Mouse (Mus musculus) macrophage (primary cell): Measurements from ENCODE around the gene Tpt1. TPM values are rescaled to one million over a fixed set of nuclear protein-coding genes. Genes with fewer than 3 reads are reported as not detected.
"Not testable (repeated sequence)": the region's sequence is repeated elsewhere in the genome, so short reads cannot be mapped to it uniquely, and the experiment has no call there.

Experiments used
- H3K27ac ChIP-seq: fragments of 350-480 bp; formaldehyde crosslinking; 2 replicates; pipeline ENCODE4 v1.9.0; 2021
- H3K36me3 ChIP-seq: fragments of 350-480 bp; formaldehyde crosslinking; 2 replicates; pipeline ENCODE4 v1.9.0; 2021; ENCODE audit errors: inconsistent target
- H3K4me3 ChIP-seq: fragments of 350-480 bp; formaldehyde crosslinking; 2 replicates; pipeline ENCODE4 v1.9.0; 2021; ENCODE audit errors: inconsistent target
- H3K79me2 ChIP-seq: fragments of 350-480 bp; formaldehyde crosslinking; 2 replicates; pipeline ENCODE4 v1.9.0; 2021; ENCODE audit errors: inconsistent target
- WGBS: methylation state at CpG from one replicate; pipeline ENCODE4 v1.1.7; 2026; ENCODE audit warnings: inconsistent platforms; ENCODE audit not compliant: missing documents; 5-methylcytosine and 5-hydroxymethylcytosine counted together
- polyA plus RNA-seq: library from polyadenylated mRNA; stranded (reverse); fragments of 250-400 nt; gene quantifications from 3 replicates; pipeline ENCODE4 v1.2.4, GENCODE M21; 2018; ENCODE audit warnings: inconsistent platforms

Gene Tpt1
- polyA plus RNA-seq, 1 experiment from 2014 or later = 4,124 TPM

DNA sequence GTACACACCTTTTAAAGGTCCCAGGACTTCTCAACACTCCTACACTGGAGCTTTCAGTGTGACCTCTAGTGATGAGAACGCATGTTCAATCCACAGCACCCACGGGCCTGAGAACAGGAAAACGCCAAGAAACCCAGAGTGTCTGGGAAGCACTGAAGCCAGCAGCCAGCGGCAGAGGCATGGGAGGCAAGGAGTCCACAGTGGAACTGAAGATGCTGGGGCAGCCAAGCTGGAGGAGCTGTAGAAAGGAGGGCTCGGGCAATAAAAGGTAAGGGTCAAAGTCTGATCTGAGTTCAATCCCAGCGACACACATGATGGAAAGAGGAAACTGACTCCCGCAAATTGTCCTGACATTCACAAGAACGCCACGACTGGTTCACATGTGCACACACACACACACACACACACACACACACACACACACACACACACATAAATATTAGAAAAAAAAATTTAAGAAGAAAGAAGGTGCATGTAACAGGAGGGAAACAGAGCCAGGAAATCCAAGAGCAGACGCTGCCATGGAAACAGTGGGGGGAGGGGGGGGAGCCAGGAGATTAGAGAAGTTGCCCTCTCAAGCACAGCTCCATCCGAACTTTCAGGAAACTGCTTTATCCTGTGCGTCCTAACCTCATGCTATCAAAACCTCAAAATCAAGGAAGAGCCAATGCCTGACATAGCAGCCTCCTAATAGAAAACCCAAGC, 11.2 kb upstream of the Tpt1 start:
- Histone ChIP-seq H3K36me3 (no peaks in the 10 kb centered on the region), H3K79me2 (no peaks in the 10 kb centered on the region), H3K4me3 (peak overlapping the region; percentile 54), H3K27ac (peak overlapping the region; percentile 96)
- WGBS = 4% methylated on average over 8 of the region's 12 CpGs

- Histone ChIP-seq H3K79me2 (no peaks in the 10 kb centered on the region), H3K4me3 (peak overlapping the region; percentile 54), H3K36me3 (no peaks in the 10 kb centered on the region), H3K27ac (peak overlapping the region; percentile 96)
- WGBS = under 1% methylated on average over 10 of the region's 10 CpGs
These were observed 10.6 kb upstream of the Tpt1 start for GRCm38 (mm10) chr14:75834251-75834738.

DNA sequence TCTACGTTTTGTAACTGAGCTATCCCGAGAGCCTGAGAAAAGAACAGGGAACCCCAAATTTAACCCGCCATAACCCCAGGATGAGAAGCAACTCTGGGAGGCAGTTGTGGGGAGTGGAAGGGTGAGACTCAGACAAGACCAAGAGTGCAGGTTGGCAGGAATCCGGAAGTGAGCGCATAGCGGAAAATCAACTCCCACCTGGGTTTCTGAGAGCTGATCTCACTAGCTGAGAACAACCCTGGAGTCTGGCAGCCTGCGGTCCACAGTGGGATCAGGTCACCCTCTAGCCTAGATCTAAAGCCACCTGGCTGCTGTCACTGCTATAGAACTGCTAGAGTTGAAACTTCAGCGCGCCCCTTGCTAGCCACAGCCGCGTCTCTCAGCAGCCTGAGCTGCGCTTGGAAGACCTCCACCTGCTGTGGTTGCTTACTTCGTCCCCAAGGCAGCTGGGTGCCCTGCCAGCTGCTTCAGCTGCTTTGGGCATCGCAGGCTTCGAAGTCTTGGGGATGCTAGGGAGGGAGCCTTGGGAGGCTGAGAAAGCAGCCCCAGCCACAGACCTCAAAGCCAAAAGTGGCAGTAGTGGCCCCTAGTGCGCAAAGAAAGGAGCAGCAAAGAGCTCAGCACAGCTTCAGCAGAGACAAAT, 10.0 kb upstream of the Tpt1 start:
- H3K36me3 ChIP-seq = no peaks in the 10 kb centered on the region
- H3K4me3 ChIP-seq = peak overlapping the region; percentile 54
- peak overlapping the region; percentile 96 for H3K27ac ChIP-seq
- 0% methylated on average over 16 of the region's 16 CpGs for WGBS
- H3K79me2 ChIP-seq = no peaks in the 10 kb centered on the region

DNA sequence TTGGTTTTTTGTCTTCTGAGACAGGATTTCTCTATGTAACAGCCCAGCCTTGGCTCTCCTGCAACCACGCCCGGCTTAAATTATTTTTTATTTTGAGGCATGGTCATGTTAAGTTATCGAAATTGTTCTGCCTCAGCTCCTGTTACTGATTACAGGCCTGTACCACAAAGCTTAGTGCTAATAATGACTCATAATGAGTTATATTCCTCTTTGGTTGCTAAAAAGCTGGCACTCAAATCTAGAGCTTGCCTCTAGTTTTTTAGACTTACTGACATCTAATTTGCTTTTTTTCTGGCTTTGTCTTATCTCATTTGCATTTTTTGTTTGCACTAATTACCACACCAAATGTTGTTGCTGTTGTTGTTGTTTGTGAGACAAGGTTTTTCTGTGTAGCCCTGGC, 8.3 kb upstream of the Tpt1 start:
- WGBS = 60% methylated on average over 3 of the region's 3 CpGs
- Histone ChIP-seq H3K36me3 (no peaks in the 10 kb centered on the region), H3K79me2 (no peaks in the 10 kb centered on the region), H3K27ac (peak overlapping the region; percentile 96), H3K4me3 (no peak overlapping the region)

DNA sequence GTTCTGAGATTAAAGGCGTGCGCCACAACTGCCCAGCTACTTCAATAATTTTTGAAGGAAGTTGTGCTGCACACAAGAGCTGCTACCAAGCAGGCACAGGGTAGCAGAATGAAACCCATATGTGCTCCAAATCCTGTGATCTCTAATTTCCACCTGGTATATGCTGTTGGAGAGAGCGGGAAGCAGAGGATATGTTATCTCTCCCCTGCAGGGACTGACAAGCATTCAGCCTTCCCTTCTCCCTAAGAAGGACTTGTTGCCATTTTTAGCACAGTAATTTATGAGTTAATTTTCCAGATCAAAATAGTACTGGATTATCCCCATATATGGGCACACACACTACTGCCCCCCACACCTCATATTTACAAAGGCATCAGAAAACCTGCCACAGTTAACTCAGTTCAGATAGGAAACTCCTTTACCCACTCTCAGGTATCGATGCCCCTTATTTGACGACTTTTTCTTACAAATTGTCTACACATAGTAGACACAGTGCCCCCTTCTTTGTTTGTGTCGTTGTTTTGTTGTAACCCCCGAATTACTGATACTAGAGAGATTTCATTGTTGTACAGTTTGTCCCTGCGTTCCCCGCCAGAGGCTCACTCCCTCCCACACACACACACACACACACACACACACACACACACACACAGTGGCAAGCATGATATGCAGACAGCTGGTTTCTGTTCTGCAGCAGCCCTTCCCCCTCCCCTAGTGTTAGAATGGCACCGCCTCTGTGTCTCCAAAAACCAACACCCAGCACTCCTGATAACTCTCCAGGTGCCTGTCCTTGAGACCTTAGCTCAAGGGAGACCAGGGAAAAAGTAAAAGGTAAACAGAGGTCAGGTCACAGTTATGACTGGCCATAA, 7.6 kb upstream of the Tpt1 start:
- Histone ChIP-seq H3K4me3 (no peak overlapping the region), H3K79me2 (no peaks in the 10 kb centered on the region), H3K27ac (peak overlapping the region; percentile 96), H3K36me3 (no peaks in the 10 kb centered on the region)
- WGBS = 44% methylated on average over 8 of the region's 10 CpGs

DNA sequence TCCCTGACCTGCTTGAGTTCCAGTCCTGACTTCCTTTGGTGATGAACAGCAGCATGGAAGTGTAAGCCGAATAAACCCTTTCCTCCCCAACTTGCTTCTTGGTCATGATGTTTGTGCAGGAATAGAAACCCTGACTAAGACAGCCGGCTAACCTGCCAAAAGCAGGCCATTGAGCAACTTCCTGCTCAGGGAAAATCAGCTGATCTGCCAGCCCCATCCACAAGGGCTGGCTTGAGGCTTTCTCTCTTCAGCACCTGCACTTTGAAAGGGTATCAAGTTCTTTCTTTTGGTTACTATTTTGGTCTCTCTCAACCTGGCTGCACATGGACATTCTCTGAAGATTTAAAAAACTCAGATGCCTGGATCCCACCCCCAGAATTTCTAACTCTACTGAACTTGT, 3.1 kb upstream of the Tpt1 start:
- H3K4me3 ChIP-seq, H3K36me3 ChIP-seq: not testable (repeated sequence)
- H3K79me2 ChIP-seq = peaks cover 28% of the 10 kb centered on the region
- peak overlapping the region; percentile 59 for H3K27ac ChIP-seq
- 0% methylated on average over 2 of the region's 2 CpGs for WGBS

- 5% methylated on average over 14 of the region's 14 CpGs for WGBS
- H3K4me3 ChIP-seq = peak overlapping the region; percentile 88
- peaks cover 47% of the 10 kb centered on the region for H3K79me2 ChIP-seq
- peaks cover 25% of the 10 kb centered on the region for H3K36me3 ChIP-seq
- peak overlapping the region; percentile 97 for H3K27ac ChIP-seq
These were observed 690 bp upstream of the Tpt1 start for GRCm38 (mm10) chr14:75844111-75844695.

GRCm38 (mm10) chr14:75845698-75846115, 814 bp downstream of the Tpt1 start:
- H3K27ac ChIP-seq = peak overlapping the region; percentile 66
- 1% methylated on average over 28 of the region's 40 CpGs for WGBS
- peak overlapping the region; percentile 65 for H3K4me3 ChIP-seq
- peaks cover 47% of the 10 kb centered on the region for H3K79me2 ChIP-seq
- peaks cover 34% of the 10 kb centered on the region for H3K36me3 ChIP-seq

GRCm38 (mm10) chr14:75847669-75848068, 2.8 kb downstream of the Tpt1 start:
- H3K4me3 ChIP-seq = no peak overlapping the region
- H3K79me2 ChIP-seq = peaks cover 47% of the 10 kb centered on the region
- peaks cover 34% of the 10 kb centered on the region for H3K36me3 ChIP-seq

GRCm38 (mm10) chr14:75848482-75848881, 3.6 kb downstream of the Tpt1 start:
- H3K79me2 ChIP-seq = peaks cover 40% of the 10 kb centered on the region
- no peak overlapping the region for H3K4me3 ChIP-seq
- 100% methylated on average over 5 of the region's 5 CpGs for WGBS
- H3K27ac ChIP-seq = no peak overlapping the region
- H3K36me3 ChIP-seq = peaks cover 34% of the 10 kb centered on the region

More at GRCm38 (mm10) chr14:75847669-75848068, 2.8 kb downstream of the Tpt1 start:
- 61% methylated on average over 4 of the region's 4 CpGs for WGBS
- no peak overlapping the region for H3K27ac ChIP-seq

- Histone ChIP-seq H3K4me3 (no peak overlapping the region), H3K79me2 (peaks cover 32% of the 10 kb centered on the region), H3K36me3 (peaks cover 34% of the 10 kb centered on the region), H3K27ac (no peak overlapping the region)
- WGBS = 98% methylated on average over 5 of the region's 5 CpGs
These were observed 4.3 kb downstream of the Tpt1 start for GRCm38 (mm10) chr14:75849236-75849635.

- Histone ChIP-seq H3K27ac (no peak overlapping the region), H3K79me2 (peaks cover 29% of the 10 kb centered on the region), H3K36me3 (peaks cover 34% of the 10 kb centered on the region), H3K4me3 (no peak overlapping the region)
- 97% methylated on average over 6 of the region's 6 CpGs for WGBS
These were observed 5.1 kb downstream of the Tpt1 start for GRCm38 (mm10) chr14:75849842-75850568.

- Histone ChIP-seq H3K4me3 (no peak overlapping the region), H3K79me2 (peaks cover 28% of the 10 kb centered on the region), H3K27ac (no peak overlapping the region), H3K36me3 (peaks cover 34% of the 10 kb centered on the region)
- WGBS = 91% methylated on average over 6 of the region's 6 CpGs
These were observed 5.9 kb downstream of the Tpt1 start for GRCm38 (mm10) chr14:75850819-75851218.

GRCm38 (mm10) chr14:75852016-75852415, 7.1 kb downstream of the Tpt1 start:
- Histone ChIP-seq H3K27ac (0 out of 2 replicates have a peak overlapping the region, but pooled peaks have one; percentile 19), H3K79me2 (peaks cover 16% of the 10 kb centered on the region), H3K4me3 (no peak overlapping the region), H3K36me3 (peaks cover 29% of the 10 kb centered on the region)
- WGBS = 67% methylated on average over 5 of the region's 5 CpGs
